Mouse (Mus musculus) midbrain, postnatal 0 days (tissue): ENCODE data around the gene Sh3yl1. TPM values are rescaled to one million over a fixed set of nuclear protein-coding genes. Genes with fewer than 3 reads are reported as not detected.
A peak's percentile ranks its signal among the peaks of the same experiment; 100 is the strongest.

ENCODE experiments used
- ATAC-seq: fragments of 200-750 bp; cut with Nextera tagmentation; 2 replicates; pipeline ENCODE4 v1.8.0; 2017; ENCODE audit warnings: moderate number of reproducible peaks, mild to moderate bottlenecking, moderate TSS enrichment, moderate library complexity; ENCODE audit not compliant: low FRiP score
- DNase-seq: peaks from one replicate; pipeline ENCODE4 v3.0.0-alpha.2; 2015; ENCODE audit warnings: low spot score
- H3K27ac ChIP-seq: fragments of 300-500 bp; sonication (generic); 2 replicates; pipeline ENCODE4 v1.5.1; 2014; ENCODE audit warnings: low read depth, mild to moderate bottlenecking, low read length, mixed read lengths
- H3K27me3 ChIP-seq: fragments of 300-500 bp; sonication (generic); 2 replicates; pipeline ENCODE4 v1.6.1; 2014; ENCODE audit warnings: low read length, control low read depth, mixed read lengths; ENCODE audit not compliant: insufficient read depth
- H3K36me3 ChIP-seq: fragments of 300-500 bp; sonication (generic); 2 replicates; pipeline ENCODE4 v1.6.1; 2014; ENCODE audit warnings: low read length, control low read depth, mixed read lengths; ENCODE audit not compliant: insufficient read depth
- H3K4me1 ChIP-seq: fragments of 300-500 bp; sonication (generic); 2 replicates; pipeline ENCODE4 v1.6.1; 2014; ENCODE audit warnings: mild to moderate bottlenecking, control low read depth, antibody characterized with exemption, low read length, mixed read lengths; ENCODE audit not compliant: insufficient read depth
- H3K4me2 ChIP-seq: fragments of 300-500 bp; sonication (generic); 2 replicates; pipeline ENCODE4 v1.6.1; 2014; ENCODE audit warnings: low read depth, mild to moderate bottlenecking, low read length, mixed read lengths; ENCODE audit not compliant: poor library complexity, severe bottlenecking
- H3K4me3 ChIP-seq: fragments of 300-500 bp; sonication (generic); 2 replicates; pipeline ENCODE4 v1.5.1; 2014; ENCODE audit warnings: low read depth, mild to moderate bottlenecking, low read length, moderate library complexity
- H3K9ac ChIP-seq: fragments of 300-500 bp; sonication (generic); replicated peaks from 2 replicates; pipeline ENCODE4 v1.6.1; 2014; ENCODE audit warnings: mild to moderate bottlenecking, low read length, moderate library complexity, mixed read lengths; ENCODE audit not compliant: poor library complexity, severe bottlenecking
- H3K9me3 ChIP-seq: fragments of 300-500 bp; sonication (generic); 2 replicates; pipeline ENCODE4 v1.6.1; 2016; ENCODE audit warnings: low read length, control low read depth
- CTCF ChIP-seq: IDR thresholded peaks from 2 replicates; pipeline ENCODE4 v1.5.1; 2016; ENCODE audit warnings: antibody characterized with exemption, mild to moderate bottlenecking
- WGBS: fragments of 180-500 bp; shearing (Covaris S2); extraction: QIAGEN DNeasy Blood & Tissue Kit; methylation state at CpG from one replicate; pipeline ENCODE4 v1.1.7; 2014; 5-methylcytosine and 5-hydroxymethylcytosine counted together
- polyA plus RNA-seq: library from polyadenylated mRNA; unstranded; fragments of >200 nt; fragmentation: Nextera tagmentation; extraction: Ambion mirVana; gene quantifications from 2 replicates; pipeline ENCODE4 v1.2.1, GENCODE M21; 2015
- total RNA-seq: library from RNA; depleted of rRNA; stranded (reverse); fragments of >200 nt; gene quantifications from 2 replicates; pipeline ENCODE4 v1.2.3, GENCODE M21; 2014

The Sh3yl1 gene
- total and polyA plus RNA-seq, 2 experiments from 2014 or later: 20.4 to 52.6 TPM

DNA sequence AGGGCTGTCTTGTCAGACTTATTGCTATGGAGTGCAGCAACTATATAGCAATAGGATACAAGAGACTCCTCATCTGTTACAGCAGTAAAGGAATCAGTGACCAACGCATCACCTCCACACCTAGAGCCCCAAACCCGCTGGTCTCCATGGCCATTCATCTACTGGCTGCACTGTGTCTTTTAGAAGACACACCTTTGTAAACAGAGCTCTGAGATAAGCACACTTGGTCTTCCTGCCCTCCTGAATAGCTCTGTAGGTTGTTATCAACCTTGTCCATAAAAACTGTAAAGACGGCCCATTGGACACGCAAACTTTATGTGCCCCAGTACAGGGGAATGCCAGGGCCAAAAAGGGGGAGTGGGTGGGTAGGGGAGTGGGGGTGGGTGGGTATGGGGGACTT is 14.4 kb upstream of the Sh3yl1 start:
- Histone ChIP-seq H3K4me2 (no peak overlapping the region), H3K4me1 (no peaks in the 10 kb centered on the region), H3K36me3 (peaks cover 8% of the 10 kb centered on the region), H3K4me3 (no peak overlapping the region), H3K9me3 (no peaks in the 10 kb centered on the region), H3K9ac (no peak overlapping the region), H3K27me3 (no peaks in the 10 kb centered on the region), H3K27ac (no peak overlapping the region)
- DNase-seq (no peak), ATAC-seq (no peak)
- 97% methylated on average over 4 of the region's 4 CpGs for WGBS
- TF ChIP-seq CTCF: no peak

GRCm38 (mm10) chr12:30908658-30909057 is 2.8 kb upstream of the Sh3yl1 start:
- no peak for DNase-seq
- WGBS: 94% methylated on average over 1 of the region's 1 CpGs
- ATAC-seq: no peak
- no peaks in the 10 kb centered on the region for H3K27me3 ChIP-seq
- peaks cover 7% of the 10 kb centered on the region; the same call in 1 of the 2 replicates for H3K4me1 ChIP-seq
- no peak overlapping the region for H3K4me3 ChIP-seq
- no peak overlapping the region for H3K27ac ChIP-seq
- no peak overlapping the region for H3K4me2 ChIP-seq
- H3K9ac ChIP-seq: no peak overlapping the region
- no peak for TF ChIP-seq CTCF
- peaks cover under 1% of the 10 kb centered on the region for H3K36me3 ChIP-seq
- H3K9me3 ChIP-seq: no peaks in the 10 kb centered on the region

DNA sequence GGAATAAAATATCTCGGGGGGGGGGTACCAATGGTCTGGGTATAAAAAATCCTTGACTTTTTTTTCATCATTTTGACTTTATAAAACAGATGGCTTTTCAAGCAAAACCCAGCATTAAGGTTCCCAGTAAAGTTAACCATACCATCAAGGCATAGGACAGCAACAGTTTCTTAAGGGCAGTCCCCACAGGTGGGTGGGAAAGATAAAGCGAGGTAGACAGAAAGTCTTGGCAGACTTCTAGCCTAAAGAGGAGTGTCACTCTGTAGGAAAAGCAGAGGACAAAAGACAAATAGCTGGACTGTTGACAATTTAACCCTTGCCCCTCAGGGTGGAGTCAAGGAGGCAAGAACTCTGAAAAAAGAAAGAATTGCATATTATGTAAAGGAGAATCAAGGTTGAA is 1.6 kb upstream of the Sh3yl1 start:
- Histone ChIP-seq H3K36me3 (no peaks in the 10 kb centered on the region), H3K4me1 (peaks cover 7% of the 10 kb centered on the region; the same call in 1 of the 2 replicates), H3K9ac (no peak overlapping the region), H3K4me3 (no peak overlapping the region), H3K27me3 (no peaks in the 10 kb centered on the region), H3K9me3 (no peaks in the 10 kb centered on the region), H3K27ac (no peak overlapping the region), H3K4me2 (no peak overlapping the region)
- TF ChIP-seq CTCF: no peak
- no peak for ATAC-seq
- WGBS: 93% methylated on average over 2 of the region's 2 CpGs
- DNase-seq: no peak

GRCm38 (mm10) chr12:30910860-30911259 is 608 bp upstream of the Sh3yl1 start:
- ATAC-seq: no peak; the same call in 1 of the 2 replicates
- no peak for TF ChIP-seq CTCF
- 21% methylated on average over 8 of the region's 8 CpGs for WGBS
- H3K27ac ChIP-seq: peak overlapping the region; percentile 62
- peak overlapping the region; percentile 72 for H3K4me3 ChIP-seq
- no peaks in the 10 kb centered on the region for H3K36me3 ChIP-seq
- DNase-seq: no peak
- no peaks in the 10 kb centered on the region for H3K9me3 ChIP-seq
- peak overlapping the region; percentile 79 for H3K9ac ChIP-seq
- H3K4me2 ChIP-seq: peak overlapping the region; percentile 75
- H3K4me1 ChIP-seq: peaks cover 7% of the 10 kb centered on the region; the same call in 1 of the 2 replicates
- H3K27me3 ChIP-seq: no peaks in the 10 kb centered on the region

DNA sequence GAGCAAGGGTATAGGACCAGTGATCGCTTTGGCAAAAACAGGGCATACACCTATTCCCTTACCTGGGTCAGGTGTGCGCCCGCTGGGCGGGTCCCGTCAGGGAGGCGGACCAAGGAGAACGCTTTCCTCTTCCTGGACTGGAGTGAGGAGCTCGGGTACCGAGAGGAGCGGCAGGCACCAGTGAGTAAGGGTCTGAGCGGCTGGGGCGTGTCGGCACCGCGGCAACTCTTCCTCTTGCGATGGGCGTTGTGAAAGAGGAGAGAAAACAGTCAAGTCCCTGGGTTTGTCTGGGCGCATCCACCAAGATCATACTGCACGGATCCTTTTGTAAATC is 547 bp downstream of the Sh3yl1 start:
- Histone ChIP-seq H3K4me1 (peaks cover 7% of the 10 kb centered on the region; the same call in 1 of the 2 replicates), H3K36me3 (no peaks in the 10 kb centered on the region), H3K4me2 (peak overlapping the region; percentile 69), H3K9ac (peak overlapping the region; percentile 79), H3K27ac (peak overlapping the region; percentile 62), H3K9me3 (no peaks in the 10 kb centered on the region), H3K4me3 (peak overlapping the region; percentile 72), H3K27me3 (no peaks in the 10 kb centered on the region)
- TF ChIP-seq CTCF: no peak
- DNase-seq: peak; percentile 26
- peak; percentile 71; the same call in 1 of the 2 replicates for ATAC-seq
- under 1% methylated on average over 19 of the region's 19 CpGs for WGBS

DNA sequence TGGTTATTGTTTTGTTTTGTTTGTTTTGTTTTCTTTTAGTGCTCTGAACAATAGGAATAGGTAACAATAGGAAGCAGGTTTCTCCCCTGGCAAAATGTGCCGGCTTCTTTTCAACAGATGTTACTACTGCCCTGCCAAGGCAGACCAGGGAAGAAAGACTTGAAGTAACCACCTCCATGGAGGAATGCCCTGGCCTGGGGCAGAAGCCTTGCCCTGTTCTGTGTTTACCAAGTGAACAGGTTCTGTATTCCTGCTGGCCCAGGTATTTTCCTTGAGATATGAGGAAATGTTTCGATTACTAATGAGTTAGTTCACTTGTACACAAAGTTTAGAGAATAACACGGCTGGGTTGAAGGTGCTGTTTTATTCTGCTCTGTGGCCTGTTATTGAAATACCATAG is 1.4 kb downstream of the Sh3yl1 start:
- no peak for ATAC-seq
- no peak for DNase-seq
- H3K9ac ChIP-seq: 0 out of 2 replicates have a peak overlapping the region, but pooled peaks have one; percentile 79
- WGBS: 58% methylated on average over 3 of the region's 3 CpGs
- H3K27me3 ChIP-seq: no peaks in the 10 kb centered on the region
- no peak overlapping the region for H3K27ac ChIP-seq
- H3K9me3 ChIP-seq: no peaks in the 10 kb centered on the region
- H3K36me3 ChIP-seq: no peaks in the 10 kb centered on the region
- H3K4me2 ChIP-seq: peak overlapping the region; percentile 69
- H3K4me3 ChIP-seq: peak overlapping the region; percentile 72
- no peak for TF ChIP-seq CTCF
- peaks cover 7% of the 10 kb centered on the region; the same call in 1 of the 2 replicates for H3K4me1 ChIP-seq
